Mouse (Mus musculus) forebrain, postnatal 0 days (tissue): ENCODE results near the gene Cadm1. TPM values are rescaled to one million over a fixed set of nuclear protein-coding genes. Genes with fewer than 3 reads are reported as not detected.

Experiments used
- ATAC-seq: fragments of 200-750 bp; cut with Nextera tagmentation; 2 replicates; pipeline ENCODE4 v1.8.0; 2017; ENCODE audit warnings: mild to moderate bottlenecking, moderate library complexity
- DNase-seq: peaks from one replicate; pipeline ENCODE4 v3.0.0-alpha.2; 2015
- H3K27ac ChIP-seq: fragments of 300-500 bp; sonication (generic); 2 replicates; pipeline ENCODE4 v1.5.1; 2014; ENCODE audit warnings: low read depth, mild to moderate bottlenecking, antibody characterized with exemption, low read length, moderate library complexity, mixed read lengths
- H3K27me3 ChIP-seq: fragments of 300-500 bp; sonication (generic); 2 replicates; pipeline ENCODE4 v1.6.1; 2014; ENCODE audit warnings: mild to moderate bottlenecking, low read length, mixed read lengths; ENCODE audit not compliant: insufficient read depth
- H3K36me3 ChIP-seq: fragments of 300-500 bp; sonication (generic); 2 replicates; pipeline ENCODE4 v1.6.1; 2014; ENCODE audit warnings: mild to moderate bottlenecking, moderate library complexity; ENCODE audit not compliant: insufficient read depth
- H3K4me1 ChIP-seq: fragments of 300-500 bp; sonication (generic); 2 replicates; pipeline ENCODE4 v1.6.1; 2014; ENCODE audit warnings: antibody characterized with exemption; ENCODE audit not compliant: insufficient read depth
- H3K4me2 ChIP-seq: fragments of 300-500 bp; sonication (generic); 2 replicates; pipeline ENCODE4 v1.6.1; 2014; ENCODE audit warnings: low read depth, mild to moderate bottlenecking, moderate library complexity
- H3K4me3 ChIP-seq: fragments of 300-500 bp; sonication (generic); 2 replicates; pipeline ENCODE4 v1.5.1; 2014; ENCODE audit warnings: low read depth, low read length, mixed read lengths
- H3K9ac ChIP-seq: fragments of 300-500 bp; sonication (generic); 2 replicates; pipeline ENCODE4 v1.6.1; 2014; ENCODE audit warnings: mild to moderate bottlenecking
- H3K9me3 ChIP-seq: fragments of 300-500 bp; sonication (generic); 2 replicates; pipeline ENCODE4 v1.6.1; 2016; ENCODE audit warnings: low read length
- CTCF ChIP-seq: sonication (generic); IDR thresholded peaks from 2 replicates; pipeline ENCODE4 v1.5.1; 2016; ENCODE audit warnings: antibody characterized with exemption, control low read depth, low read depth
- WGBS: fragments of 180-500 bp; shearing (Covaris S2); extraction: QIAGEN DNeasy Blood & Tissue Kit; methylation state at CpG from one replicate; pipeline ENCODE4 v1.1.7; 2014; 5-methylcytosine and 5-hydroxymethylcytosine counted together
- polyA plus RNA-seq: library from polyadenylated mRNA; unstranded; fragments of >200 nt; fragmentation: Nextera tagmentation; extraction: Ambion mirVana; gene quantifications from 2 replicates; pipeline ENCODE4 v1.2.1, GENCODE M21; 2015
- total RNA-seq: library from RNA; depleted of rRNA; stranded (reverse); fragments of >200 nt; gene quantifications from 2 replicates; pipeline ENCODE4 v1.2.3, GENCODE M21; 2014

Gene Cadm1
- total and polyA plus RNA-seq, 2 experiments from 2014 or later: 289 to 381 TPM

- TF ChIP-seq CTCF: no peak
- no peak for DNase-seq
- no peak overlapping the region for H3K9ac ChIP-seq
- no peak overlapping the region for H3K27ac ChIP-seq
- no peak overlapping the region for H3K4me3 ChIP-seq
- H3K4me1 ChIP-seq: 0 out of 2 replicates have a peak, but pooled peaks cover 7% of the 10 kb centered on the region
- H3K36me3 ChIP-seq: no peaks in the 10 kb centered on the region
- no peak overlapping the region for H3K4me2 ChIP-seq
- 28% methylated on average over 6 of the region's 6 CpGs for WGBS
- no peak for ATAC-seq
- H3K9me3 ChIP-seq: no peaks in the 10 kb centered on the region
- no peaks in the 10 kb centered on the region for H3K27me3 ChIP-seq
Measured at GRCm38 (mm10) chr9:47707326-47707725, 177.4 kb downstream of the Cadm1 start.

DNA sequence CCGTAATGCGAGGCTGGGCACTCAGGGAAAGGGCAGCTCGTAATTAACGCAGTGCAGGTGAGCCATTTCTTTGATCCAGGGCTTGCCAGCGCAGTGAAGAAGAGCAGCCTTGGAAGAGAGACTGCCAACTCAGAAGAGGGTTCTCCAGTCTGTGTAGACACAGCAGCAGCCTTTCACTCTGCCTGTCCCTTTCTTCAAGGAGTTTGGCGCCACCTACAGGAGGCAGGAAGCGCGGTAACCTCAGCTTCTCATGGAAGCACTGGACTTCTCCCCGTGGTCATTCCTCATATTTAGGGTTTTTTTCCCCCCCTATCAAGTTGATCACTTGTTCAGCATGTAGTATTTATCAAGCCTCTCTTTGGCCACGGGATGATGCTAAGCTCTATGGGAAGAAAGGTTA lies 178.3 kb downstream of the Cadm1 start:
- H3K36me3 ChIP-seq: no peaks in the 10 kb centered on the region
- 21% methylated on average over 10 of the region's 10 CpGs for WGBS
- 0 out of 2 replicates have a peak, but pooled peaks cover 7% of the 10 kb centered on the region for H3K4me1 ChIP-seq
- no peaks in the 10 kb centered on the region for H3K9me3 ChIP-seq
- TF ChIP-seq CTCF: peak; percentile 93
- ATAC-seq (peak; percentile 77), DNase-seq (peak; percentile 87)
- H3K9ac ChIP-seq: no peak overlapping the region
- H3K27ac ChIP-seq: no peak overlapping the region; the same call in 1 of the 2 replicates
- H3K4me3 ChIP-seq: no peak overlapping the region
- H3K27me3 ChIP-seq: no peaks in the 10 kb centered on the region
- H3K4me2 ChIP-seq: no peak overlapping the region

DNA sequence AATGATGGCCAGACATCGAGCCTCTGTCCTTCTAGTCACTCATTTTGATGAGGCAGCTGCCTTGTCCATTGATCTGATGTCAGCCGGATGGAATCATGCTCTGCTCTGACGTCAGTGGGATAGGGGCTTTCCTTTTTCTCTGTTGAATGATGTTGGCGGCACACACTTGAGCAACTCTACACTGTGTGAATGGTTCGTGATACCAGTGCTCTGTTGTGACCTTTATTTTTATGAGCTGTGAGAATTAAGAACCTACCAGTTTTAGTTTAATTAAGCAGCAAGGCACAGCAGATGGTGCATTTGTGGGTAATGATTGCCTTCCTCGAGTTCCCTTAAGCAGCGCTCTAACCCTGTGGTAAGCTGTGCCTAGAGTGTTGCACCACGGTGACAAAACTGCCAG lies 181.0 kb downstream of the Cadm1 start:
- DNase-seq (no peak), ATAC-seq (no peak)
- H3K4me2 ChIP-seq: no peak overlapping the region
- WGBS: 46% methylated on average over 8 of the region's 8 CpGs
- TF ChIP-seq CTCF: no peak
- no peak overlapping the region for H3K27ac ChIP-seq
- no peak overlapping the region for H3K9ac ChIP-seq
- 0 out of 2 replicates have a peak, but pooled peaks cover 7% of the 10 kb centered on the region for H3K4me1 ChIP-seq
- H3K36me3 ChIP-seq: no peaks in the 10 kb centered on the region
- no peaks in the 10 kb centered on the region for H3K27me3 ChIP-seq
- no peak overlapping the region for H3K4me3 ChIP-seq
- H3K9me3 ChIP-seq: no peaks in the 10 kb centered on the region

GRCm38 (mm10) chr9:47714541-47714940 lies 184.6 kb downstream of the Cadm1 start:
- no peak for ATAC-seq
- Histone ChIP-seq H3K9ac (no peak overlapping the region), H3K27ac (no peak overlapping the region), H3K4me3 (no peak overlapping the region), H3K36me3 (no peaks in the 10 kb centered on the region), H3K27me3 (no peaks in the 10 kb centered on the region), H3K9me3 (no peaks in the 10 kb centered on the region), H3K4me1 (peaks cover 11% of the 10 kb centered on the region; the same call in 1 of the 2 replicates), H3K4me2 (no peak overlapping the region)
- no peak for TF ChIP-seq CTCF
- DNase-seq: no peak
- 19% methylated on average over 2 of the region's 2 CpGs for WGBS

DNA sequence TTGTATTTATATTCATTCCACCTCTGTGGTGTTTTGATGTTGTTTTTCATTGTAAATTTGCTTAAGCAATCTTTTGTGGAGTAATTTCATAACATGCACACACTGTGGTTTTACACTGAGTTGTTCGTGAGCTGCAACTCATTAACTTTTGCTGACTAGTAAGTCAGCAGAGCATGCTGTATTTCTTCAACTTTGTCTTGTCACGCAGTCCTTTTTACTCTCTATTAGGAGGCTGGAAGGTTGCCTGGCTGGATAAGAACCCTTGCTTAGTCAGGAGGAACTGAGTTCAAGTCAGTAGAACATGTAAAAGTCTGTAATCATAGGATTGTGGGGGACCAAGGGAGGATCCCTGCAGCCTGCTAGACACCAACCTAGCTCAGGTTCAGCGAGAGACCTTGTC lies 185.4 kb downstream of the Cadm1 start:
- DNase-seq (no peak), ATAC-seq (no peak)
- 86% methylated on average over 3 of the region's 3 CpGs for WGBS
- no peak overlapping the region for H3K9ac ChIP-seq
- no peak overlapping the region for H3K4me3 ChIP-seq
- H3K27me3 ChIP-seq: no peaks in the 10 kb centered on the region
- H3K36me3 ChIP-seq: no peaks in the 10 kb centered on the region
- peaks cover 11% of the 10 kb centered on the region; the same call in 1 of the 2 replicates for H3K4me1 ChIP-seq
- H3K4me2 ChIP-seq: no peak overlapping the region
- no peak overlapping the region for H3K27ac ChIP-seq
- TF ChIP-seq CTCF: no peak
- no peaks in the 10 kb centered on the region for H3K9me3 ChIP-seq

DNA sequence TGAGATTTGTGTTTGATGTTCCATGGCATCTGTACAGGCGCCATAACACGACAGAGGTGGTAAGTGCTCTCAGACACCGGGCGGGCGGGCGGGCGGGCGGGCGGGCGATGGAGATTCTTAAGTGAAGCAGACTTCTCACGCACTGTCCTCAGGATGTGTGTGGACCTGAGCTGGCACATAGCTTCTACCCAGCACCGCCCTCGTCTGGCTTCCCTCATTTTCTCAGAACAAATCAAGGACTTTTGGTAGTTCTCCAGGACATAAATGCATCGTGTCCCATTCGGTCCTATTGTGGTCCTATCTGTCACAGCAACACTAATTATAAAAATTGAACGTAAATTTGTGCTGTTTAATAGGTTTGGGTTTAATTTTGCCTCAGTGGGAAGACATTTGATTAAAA lies 186.9 kb downstream of the Cadm1 start:
- DNase-seq (no peak), ATAC-seq (no peak)
- Histone ChIP-seq H3K4me2 (no peak overlapping the region; the same call in 1 of the 2 replicates), H3K27ac (0 out of 2 replicates have a peak overlapping the region, but pooled peaks have one; percentile 2), H3K27me3 (no peaks in the 10 kb centered on the region), H3K9me3 (no peaks in the 10 kb centered on the region), H3K9ac (no peak overlapping the region), H3K4me3 (no peak overlapping the region), H3K4me1 (peaks cover 11% of the 10 kb centered on the region; the same call in 1 of the 2 replicates), H3K36me3 (no peaks in the 10 kb centered on the region)
- no peak for TF ChIP-seq CTCF
- 56% methylated on average over 16 of the region's 16 CpGs for WGBS

GRCm38 (mm10) chr9:47727611-47728010 lies 197.6 kb downstream of the Cadm1 start:
- Histone ChIP-seq H3K27ac (no peak overlapping the region), H3K9ac (no peak overlapping the region), H3K36me3 (no peaks in the 10 kb centered on the region), H3K27me3 (no peaks in the 10 kb centered on the region), H3K4me1 (peaks cover 7% of the 10 kb centered on the region), H3K4me3 (no peak overlapping the region), H3K9me3 (no peaks in the 10 kb centered on the region), H3K4me2 (no peak overlapping the region)
- TF ChIP-seq CTCF: no peak
- DNase-seq (no peak), ATAC-seq (no peak)
- 66% methylated on average over 3 of the region's 3 CpGs for WGBS
